Mouse (Mus musculus) intestine, postnatal 0 days (tissue): Measurements from ENCODE around the gene Crbn. TPM values are rescaled to one million over a fixed set of nuclear protein-coding genes. Genes with fewer than 3 reads are reported as not detected.

ENCODE experiments used
- ATAC-seq: fragments of 200-750 bp; cut with Nextera tagmentation; 2 replicates; pipeline ENCODE4 v1.8.0; 2017; ENCODE audit warnings: mild to moderate bottlenecking, moderate TSS enrichment, moderate library complexity
- H3K27ac ChIP-seq: fragments of 300-500 bp; sonication (generic); 2 replicates; pipeline ENCODE4 v1.5.1; 2014; ENCODE audit warnings: mild to moderate bottlenecking, low read depth, low read length, moderate library complexity
- H3K27me3 ChIP-seq: fragments of 300-500 bp; sonication (generic); replicated peaks from 2 replicates; pipeline ENCODE4 v1.6.1; 2014; ENCODE audit warnings: low read length, mixed read lengths; ENCODE audit not compliant: control insufficient read depth, insufficient read depth
- H3K36me3 ChIP-seq: fragments of 300-500 bp; sonication (generic); 2 replicates; pipeline ENCODE4 v1.6.1; 2014; ENCODE audit warnings: mild to moderate bottlenecking, moderate library complexity; ENCODE audit not compliant: control insufficient read depth, insufficient read depth
- H3K4me1 ChIP-seq: fragments of 300-500 bp; sonication (generic); replicated peaks from 2 replicates; pipeline ENCODE4 v1.6.1; 2014; ENCODE audit warnings: antibody characterized with exemption, low read length, mixed read lengths; ENCODE audit not compliant: control insufficient read depth, insufficient read depth
- H3K4me2 ChIP-seq: fragments of 300-500 bp; sonication (generic); replicated peaks from 2 replicates; pipeline ENCODE4 v1.6.1; 2014; ENCODE audit warnings: low read depth, mild to moderate bottlenecking, moderate library complexity
- H3K4me3 ChIP-seq: fragments of 300-500 bp; sonication (generic); 2 replicates; pipeline ENCODE4 v1.5.1; 2014; ENCODE audit warnings: low read depth, low read length
- H3K9ac ChIP-seq: fragments of 300-500 bp; sonication (generic); 2 replicates; pipeline ENCODE4 v1.6.1; 2014; ENCODE audit warnings: mild to moderate bottlenecking, low read depth, low read length
- H3K9me3 ChIP-seq: fragments of 300-500 bp; sonication (generic); 2 replicates; pipeline ENCODE4 v1.6.1; 2016; ENCODE audit warnings: mixed run types; ENCODE audit not compliant: control insufficient read depth
- CTCF ChIP-seq: sonication (generic); IDR thresholded peaks from 2 replicates; pipeline ENCODE4 v1.5.1; 2016; ENCODE audit warnings: low read depth, mild to moderate bottlenecking, control low read depth, antibody characterized with exemption, moderate library complexity
- WGBS: fragments of 180-500 bp; shearing (Covaris S2); extraction: QIAGEN DNeasy Blood & Tissue Kit; methylation state at CpG from one replicate; pipeline ENCODE4 v1.1.7; 2014; 5-methylcytosine and 5-hydroxymethylcytosine counted together
- polyA plus RNA-seq: library from polyadenylated mRNA; unstranded; fragments of >200 nt; fragmentation: Nextera tagmentation; extraction: Ambion mirVana; gene quantifications from 2 replicates; pipeline ENCODE4 v1.2.1, GENCODE M21; 2015

Gene Crbn
- 51.7 and 54.8 TPM in 2 replicates for polyA plus RNA-seq

- WGBS, result 2% methylated on average over 54 of the region's 57 CpGs
- Histone ChIP-seq H3K27ac (peak within 1 kb of the TSS; percentile 69), H3K36me3 (peaks cover 4% of the 10 kb centered on the region), H3K4me3 (peak within 1 kb of the TSS; percentile 82), H3K4me2 (peak within 1 kb of the TSS; percentile 70), H3K4me1 (peaks cover 5% of the 10 kb centered on the region; the same call in 1 of the 2 replicates), H3K9me3 (no peaks in the 10 kb centered on the region), H3K27me3 (no peaks in the 10 kb centered on the region; the same call in 1 of the 2 replicates), H3K9ac (peak within 1 kb of the TSS; percentile 74)
- peak; percentile 94 for ATAC-seq
- TF ChIP-seq CTCF, result peak; percentile 99
These were observed at the start of gene Crbn for GRCm38 (mm10) chr6:106799333-106800226. Crbn (minus strand) TSS chr6:106800077.

- TF ChIP-seq CTCF, result no peak
- H3K27me3 ChIP-seq, result no peaks in the 10 kb centered on the region
These were observed 40.3 kb upstream of the Crbn start for GRCm38 (mm10) chr6:106840181-106840580.

GRCm38 (mm10) chr6:106838053-106838452 lies 38.2 kb upstream of the Crbn start:
- no peaks in the 10 kb centered on the region for H3K27me3 ChIP-seq
- 80% methylated on average over 3 of the region's 3 CpGs for WGBS
- H3K27ac ChIP-seq, result no peak overlapping the region
- H3K4me2 ChIP-seq, result no peak overlapping the region
- H3K9ac ChIP-seq, result no peak overlapping the region
- no peak for ATAC-seq
- H3K9me3 ChIP-seq, result no peaks in the 10 kb centered on the region
- TF ChIP-seq CTCF, result no peak
- H3K4me1 ChIP-seq, result no peaks in the 10 kb centered on the region
- H3K4me3 ChIP-seq, result no peak overlapping the region
- no peaks in the 10 kb centered on the region for H3K36me3 ChIP-seq

More at GRCm38 (mm10) chr6:106840181-106840580, 40.3 kb upstream of the Crbn start:
- Histone ChIP-seq H3K4me3 (no peak overlapping the region), H3K4me1 (no peaks in the 10 kb centered on the region), H3K9ac (no peak overlapping the region), H3K36me3 (no peaks in the 10 kb centered on the region), H3K9me3 (no peaks in the 10 kb centered on the region), H3K4me2 (no peak overlapping the region), H3K27ac (no peak overlapping the region)
- ATAC-seq, result no peak
- WGBS, result 75% methylated on average over 1 of the region's 1 CpGs

GRCm38 (mm10) chr6:106835316-106835715 lies 35.4 kb upstream of the Crbn start:
- Histone ChIP-seq H3K4me1 (no peaks in the 10 kb centered on the region), H3K36me3 (no peaks in the 10 kb centered on the region), H3K27ac (no peak overlapping the region), H3K4me3 (no peak overlapping the region), H3K27me3 (no peaks in the 10 kb centered on the region), H3K9ac (no peak overlapping the region), H3K9me3 (no peaks in the 10 kb centered on the region), H3K4me2 (no peak overlapping the region)
- 76% methylated on average over 2 of the region's 2 CpGs for WGBS
- no peak for TF ChIP-seq CTCF
- ATAC-seq, result no peak

GRCm38 (mm10) chr6:106822329-106822728 lies 22.5 kb upstream of the Crbn start:
- no peak overlapping the region for H3K4me2 ChIP-seq
- H3K9ac ChIP-seq, result no peak overlapping the region
- 52% methylated on average over 1 of the region's 1 CpGs for WGBS

GRCm38 (mm10) chr6:106820566-106820965 lies 20.7 kb upstream of the Crbn start:
- Histone ChIP-seq H3K36me3 (no peaks in the 10 kb centered on the region), H3K4me1 (no peaks in the 10 kb centered on the region), H3K27ac (no peak overlapping the region), H3K4me2 (no peak overlapping the region), H3K4me3 (no peak overlapping the region), H3K27me3 (no peaks in the 10 kb centered on the region), H3K9ac (no peak overlapping the region), H3K9me3 (no peaks in the 10 kb centered on the region)
- no peak for ATAC-seq
- TF ChIP-seq CTCF, result no peak

More at GRCm38 (mm10) chr6:106822329-106822728, 22.5 kb upstream of the Crbn start:
- H3K27me3 ChIP-seq, result no peaks in the 10 kb centered on the region
- ATAC-seq, result no peak
- H3K4me1 ChIP-seq, result no peaks in the 10 kb centered on the region
- peak; percentile 60 for TF ChIP-seq CTCF
- H3K9me3 ChIP-seq, result no peaks in the 10 kb centered on the region
- H3K27ac ChIP-seq, result no peak overlapping the region
- H3K36me3 ChIP-seq, result no peaks in the 10 kb centered on the region
- no peak overlapping the region for H3K4me3 ChIP-seq
